Mouse (Mus musculus) CH12.LX (cell line): Measurements from ENCODE around the gene Tbc1d22a.

Experiments
- CTCF ChIP-seq, 2 experiments: IDR thresholded peaks in 1 of 2; conservative IDR thresholded peaks in 1 of 2; 2 replicates each; pipeline ENCODE4 v1.5.1; 2011 to 2012; ENCODE audit warnings: low read depth in 2 of 2, low read length in 2 of 2, improper control_type of control experiment in 1 of 2, inconsistent platforms in 1 of 2, mild to moderate bottlenecking in 1 of 2, moderate library complexity in 1 of 2
- E2F4 ChIP-seq: IDR thresholded peaks from 2 replicates; pipeline ENCODE4 v1.6.1; 2011; ENCODE audit warnings: low read depth, low read length, improper control_type of control experiment; ENCODE audit not compliant: insufficient replicate concordance
- ELF1 ChIP-seq: IDR thresholded peaks from 2 replicates; pipeline ENCODE4 v1.6.1; 2014; ENCODE audit warnings: low read depth, mild to moderate bottlenecking, inconsistent platforms, low read length, improper control_type of control experiment
- EP300 ChIP-seq: IDR thresholded peaks from 2 replicates; pipeline ENCODE4 v1.6.1; 2011; ENCODE audit warnings: low read length, improper control_type of control experiment
- GABPA ChIP-seq: IDR thresholded peaks from 2 replicates; pipeline ENCODE4 v1.6.1; 2012; ENCODE audit warnings: low read depth, low read length, improper control_type of control experiment, inconsistent platforms; ENCODE audit not compliant: insufficient replicate concordance
- KAT2A ChIP-seq: IDR thresholded peaks from 2 replicates; pipeline ENCODE4 v1.6.1; 2012; ENCODE audit warnings: low read length, improper control_type of control experiment, inconsistent platforms; ENCODE audit not compliant: insufficient replicate concordance
- MAFK ChIP-seq: IDR thresholded peaks from 2 replicates; pipeline ENCODE4 v1.6.1; 2011; ENCODE audit warnings: low read length, improper control_type of control experiment; ENCODE audit not compliant: insufficient replicate concordance
- NELFE ChIP-seq: IDR thresholded peaks from 2 replicates; pipeline ENCODE4 v1.6.1; 2011; ENCODE audit warnings: low read depth, low read length, improper control_type of control experiment
- POLR2A ChIP-seq: IDR thresholded peaks from 2 replicates; pipeline ENCODE4 v1.6.1; 2011; ENCODE audit warnings: low read depth, mild to moderate bottlenecking, improper control_type of control experiment, low read length
- SMC3 ChIP-seq: IDR thresholded peaks from 2 replicates; pipeline ENCODE4 v1.6.1; 2011; ENCODE audit warnings: low read depth, low read length, improper control_type of control experiment
- UBTF ChIP-seq: IDR thresholded peaks from 2 replicates; pipeline ENCODE4 v1.6.1; 2012; ENCODE audit warnings: low read depth, mild to moderate bottlenecking, inconsistent platforms, low read length, improper control_type of control experiment, moderate library complexity

DNA sequence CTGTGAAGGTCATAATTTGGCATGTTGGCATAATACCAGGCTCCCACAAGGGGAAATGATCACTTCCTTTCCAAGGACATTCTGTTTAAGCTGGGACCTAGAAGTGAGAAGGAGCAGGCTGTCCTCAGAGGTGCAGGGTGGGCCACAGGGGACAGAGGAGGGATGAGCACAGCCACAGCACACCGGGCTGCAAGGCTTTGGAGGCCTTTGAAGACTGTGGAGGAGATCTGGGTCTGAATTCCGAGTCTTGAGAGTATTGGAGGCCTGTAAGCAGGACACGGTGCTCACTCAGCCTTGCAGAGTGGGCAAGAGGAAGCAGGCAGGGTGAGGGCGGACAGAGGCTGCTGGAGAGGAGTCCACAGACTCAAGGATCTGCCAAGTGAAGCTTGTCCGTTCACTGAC is 6.0 kb downstream of the Tbc1d22a start:
- TF ChIP-seq EP300 (no peak), CTCF (conservative IDR thresholded peaks at IDR 0.05 in 1 of 2, IDR thresholded peaks at IDR 0.05 in 1 of 2; ENCODE audit: low read depth in 2 of 2, low read length in 2 of 2) (no peak), ELF1 (no peak), POLR2A (no peak), SMC3 (no peak), NELFE (no peak), GABPA (no peak), MAFK (no peak), E2F4 (no peak), KAT2A (no peak), UBTF (no peak)
